Mouse (Mus musculus): Measurements from ENCODE around the gene Hsdl1. TPM values are rescaled to one million over a fixed set of nuclear protein-coding genes. Genes with fewer than 3 reads are reported as not detected.
A peak's percentile ranks its signal among the peaks of the same experiment; 100 is the strongest.

The Hsdl1 gene
- 10 to 100 TPM; 11.2 to 13.3 TPM for total RNA-seq (2021)
- long read RNA-seq, experiment 1, transcript Hsdl1-201 (5 exons, 3,141 nt) = major isoform, 7 of 14 reads
- long read RNA-seq, experiment 1, partial matches to known transcripts = 0 of 14 reads
- long read RNA-seq, experiment 1, other reads (novel, unspliced or antisense) = 7 of 14 reads
- long read RNA-seq, experiment 2, transcript Hsdl1-201 (5 exons, 3,141 nt) = major isoform, 27 of 35 reads
- long read RNA-seq, experiment 2, partial matches to known transcripts = 0 of 35 reads
- long read RNA-seq, experiment 2, other reads (novel, unspliced or antisense) = 8 of 35 reads

GRCm38 (mm10) chr8:119574437-119575365, at the start of gene Hsdl1, which contains the start of gene Dnaaf1:
Gene Hsdl1 (minus strand): TSS chr8:119575183.
Gene Dnaaf1 (plus strand): TSS chr8:119575235.
- DNase-seq = peak; percentile 93

GRCm38 (mm10) chr8:119623744-119624143, 48.8 kb upstream of the Hsdl1 start:
- no peak for DNase-seq

GRCm38 (mm10) chr8:119623061-119623460, 48.1 kb upstream of the Hsdl1 start:
- DNase-seq = peak; percentile 64

GRCm38 (mm10) chr8:119622555-119622954, 47.6 kb upstream of the Hsdl1 start:
- DNase-seq = no peak

- peak; percentile 46 for DNase-seq
Measured at GRCm38 (mm10) chr8:119620848-119621465, 46.0 kb upstream of the Hsdl1 start.

- DNase-seq = no peak
Measured at GRCm38 (mm10) chr8:119620116-119620840, 45.3 kb upstream of the Hsdl1 start.

GRCm38 (mm10) chr8:119618887-119619286, 43.9 kb upstream of the Hsdl1 start:
- DNase-seq = peak; percentile 51

GRCm38 (mm10) chr8:119617586-119617985, 42.6 kb upstream of the Hsdl1 start:
- DNase-seq = no peak

GRCm38 (mm10) chr8:119616811-119617210, 41.8 kb upstream of the Hsdl1 start:
- no peak for DNase-seq

GRCm38 (mm10) chr8:119616358-119616757, 41.4 kb upstream of the Hsdl1 start:
- DNase-seq = no peak

GRCm38 (mm10) chr8:119615096-119615495, 40.1 kb upstream of the Hsdl1 start:
- no peak for DNase-seq

- DNase-seq = no peak
Measured at GRCm38 (mm10) chr8:119612471-119612870, 37.5 kb upstream of the Hsdl1 start, which contains the start of gene Adad2. Gene Adad2 (plus strand): TSS chr8:119612747.

GRCm38 (mm10) chr8:119606224-119606623, 31.2 kb upstream of the Hsdl1 start:
- no peak for DNase-seq

- DNase-seq = peak; percentile 84
Measured at GRCm38 (mm10) chr8:119604996-119605395, 30.0 kb upstream of the Hsdl1 start, which contains the start of gene Taf1c. Gene Taf1c (minus strand): TSS chr8:119605222.

GRCm38 (mm10) chr8:119604398-119604803, 29.4 kb upstream of the Hsdl1 start:
- DNase-seq = no peak

GRCm38 (mm10) chr8:119603771-119604170, 28.8 kb upstream of the Hsdl1 start:
- DNase-seq = no peak

- DNase-seq = no peak
Measured at GRCm38 (mm10) chr8:119591456-119591855, 16.5 kb upstream of the Hsdl1 start.

- DNase-seq = no peak
Measured at GRCm38 (mm10) chr8:119590348-119590747, 15.4 kb upstream of the Hsdl1 start.

- DNase-seq = no peak
Measured at GRCm38 (mm10) chr8:119588844-119589243, 13.9 kb upstream of the Hsdl1 start.

- no peak for DNase-seq
Measured at GRCm38 (mm10) chr8:119588321-119588720, 13.3 kb upstream of the Hsdl1 start.

GRCm38 (mm10) chr8:119585901-119586300, 10.9 kb upstream of the Hsdl1 start:
- DNase-seq = no peak
